Mouse (Mus musculus): ENCODE measurements around the gene Xrcc6.
"Not testable (repeated sequence)": the region's sequence is repeated elsewhere in the genome, so short reads cannot be mapped to it uniquely, and the experiment has no call there.

Xrcc6 gene

DNA sequence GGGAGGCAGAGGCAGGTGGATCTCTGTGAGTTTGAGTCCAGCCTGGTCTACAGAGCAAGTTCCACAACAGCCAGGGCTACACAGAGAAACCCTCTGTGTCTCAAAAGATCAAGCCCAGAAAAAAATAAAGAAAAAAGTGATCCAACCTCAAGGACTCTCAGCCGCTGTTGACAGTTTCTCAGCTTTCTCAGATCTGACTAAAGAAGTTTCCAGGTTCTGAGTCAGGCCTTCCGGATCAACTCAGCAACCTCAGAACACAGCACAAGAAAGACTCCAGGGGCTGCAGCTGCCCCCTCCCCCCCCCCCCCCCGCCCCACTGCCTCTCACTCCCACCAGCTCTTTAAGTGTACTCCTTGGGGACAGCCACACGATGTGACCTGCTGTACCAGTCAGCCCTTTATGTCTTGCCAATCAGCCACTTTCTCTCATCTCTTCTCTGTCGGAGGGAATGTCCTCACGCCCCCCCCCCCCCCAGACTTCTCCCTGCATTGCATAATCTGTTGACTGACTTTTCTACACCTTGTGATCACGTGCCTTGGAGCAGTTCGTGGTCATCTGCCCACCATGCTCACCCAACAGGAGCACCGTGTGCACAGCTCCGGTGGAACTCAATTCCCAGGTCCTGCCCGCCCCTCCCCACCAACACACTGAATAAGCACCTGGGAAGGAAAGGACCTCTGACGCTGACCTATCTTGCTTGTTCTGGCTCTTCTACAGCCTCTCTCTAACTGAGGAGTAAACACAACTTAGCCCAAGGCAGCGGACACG lies 21.4 kb upstream of the Xrcc6 start:
- no peak for DNase-seq (ENCODE audit: low spot score)

DNA sequence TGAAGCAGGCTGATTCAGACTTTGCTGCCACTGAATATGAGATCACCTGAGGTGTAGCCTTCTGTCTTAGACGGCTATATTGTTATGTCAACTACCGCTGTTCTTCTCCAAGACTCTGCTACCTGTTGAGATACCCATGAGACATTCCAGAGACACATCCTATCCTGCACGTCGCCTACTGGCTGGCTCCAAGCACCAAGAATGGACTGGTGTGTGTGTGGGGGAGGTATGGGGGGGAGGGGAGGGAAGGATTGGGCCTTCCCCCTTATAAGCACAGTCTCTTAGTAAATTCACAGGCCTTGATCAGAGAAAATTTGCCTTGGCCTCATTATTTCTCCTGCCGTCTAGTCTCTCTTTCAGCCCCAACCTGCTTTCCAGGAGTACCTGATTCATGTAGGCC lies 19.8 kb upstream of the Xrcc6 start:
- DNase-seq (ENCODE audit: low spot score) = no peak

DNA sequence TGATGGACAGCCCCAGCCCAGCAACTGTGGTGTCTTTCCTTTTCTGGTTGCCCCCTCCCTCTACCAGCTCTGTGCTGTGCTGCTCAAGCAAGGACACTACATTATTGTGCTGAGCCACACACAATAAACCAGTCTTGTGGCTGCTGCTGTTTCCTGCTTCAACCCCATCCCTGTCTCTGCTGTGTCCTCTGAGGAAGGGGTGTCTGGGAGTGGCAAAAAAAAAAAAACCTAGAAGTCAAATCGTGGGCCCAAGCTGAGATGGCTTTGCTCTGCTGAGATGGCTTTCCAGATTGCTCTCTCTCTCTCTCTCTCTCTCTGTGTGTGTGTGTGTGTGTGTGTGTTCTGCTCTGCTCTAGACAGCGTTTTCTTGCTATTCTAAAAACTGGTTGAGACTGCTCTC lies 19.2 kb upstream of the Xrcc6 start:
- no peak for DNase-seq (ENCODE audit: low spot score)

DNA sequence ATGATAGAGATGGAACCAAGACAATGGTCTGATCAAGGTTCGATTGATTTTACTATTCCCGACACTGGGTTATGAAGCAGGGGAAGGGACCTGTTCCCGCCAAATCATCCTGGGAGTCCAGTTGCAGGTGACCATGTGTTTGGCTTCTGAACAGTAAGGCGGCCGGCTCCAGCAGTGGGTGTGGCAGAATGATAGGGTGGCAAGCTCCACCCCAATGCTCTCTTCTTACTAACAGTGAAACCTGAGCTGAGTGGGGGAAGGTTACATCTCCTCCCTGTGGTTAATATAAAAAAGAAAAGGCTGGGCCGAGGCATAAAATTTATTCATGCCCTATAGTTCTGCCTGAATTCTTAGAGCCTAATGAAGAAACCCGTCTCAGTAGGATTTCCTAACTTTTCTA lies 18.5 kb upstream of the Xrcc6 start:
- no peak for DNase-seq (ENCODE audit: low spot score)

DNA sequence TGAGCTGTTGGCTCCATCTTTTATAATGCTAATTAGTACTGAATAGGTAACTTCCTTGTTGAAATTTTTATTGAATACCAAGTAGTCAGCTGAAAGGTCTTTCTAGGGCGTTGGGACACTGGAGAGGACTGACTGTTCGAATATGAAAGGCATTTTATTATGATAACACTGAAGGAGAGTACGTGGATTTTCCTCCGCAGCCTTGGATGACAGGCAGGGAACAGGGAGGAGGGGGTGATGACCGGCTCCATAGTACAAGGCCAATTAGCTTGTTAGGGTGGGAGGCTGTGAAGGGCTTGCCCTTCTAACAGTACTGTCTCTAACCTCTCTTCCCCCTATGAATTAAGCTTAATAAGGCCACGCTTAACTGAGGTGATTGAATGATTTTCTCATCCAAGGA lies 18.0 kb upstream of the Xrcc6 start:
- not testable (repeated sequence) for DNase-seq (ENCODE audit: low spot score)

DNA sequence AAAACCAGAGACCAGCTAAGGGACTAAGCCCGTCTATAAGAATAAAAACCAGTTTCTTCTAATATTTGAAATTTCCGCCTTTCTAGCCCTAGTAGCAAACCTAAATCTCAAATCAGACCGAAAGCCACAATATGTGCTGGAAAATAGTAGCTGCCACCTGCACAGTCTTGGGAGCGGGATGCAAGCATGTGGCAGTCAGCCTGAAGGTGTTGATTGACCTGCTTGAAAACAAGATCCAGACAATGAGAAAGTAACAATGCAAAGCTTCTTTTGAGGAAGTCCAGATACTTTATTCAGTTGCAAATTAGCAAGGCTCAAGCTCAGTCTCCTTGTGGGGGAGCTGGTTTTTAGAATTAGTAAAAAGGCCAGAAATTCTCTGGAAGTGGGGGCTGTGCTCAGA lies 17.1 kb upstream of the Xrcc6 start:
- DNase-seq (ENCODE audit: low spot score) = not testable (repeated sequence)

DNA sequence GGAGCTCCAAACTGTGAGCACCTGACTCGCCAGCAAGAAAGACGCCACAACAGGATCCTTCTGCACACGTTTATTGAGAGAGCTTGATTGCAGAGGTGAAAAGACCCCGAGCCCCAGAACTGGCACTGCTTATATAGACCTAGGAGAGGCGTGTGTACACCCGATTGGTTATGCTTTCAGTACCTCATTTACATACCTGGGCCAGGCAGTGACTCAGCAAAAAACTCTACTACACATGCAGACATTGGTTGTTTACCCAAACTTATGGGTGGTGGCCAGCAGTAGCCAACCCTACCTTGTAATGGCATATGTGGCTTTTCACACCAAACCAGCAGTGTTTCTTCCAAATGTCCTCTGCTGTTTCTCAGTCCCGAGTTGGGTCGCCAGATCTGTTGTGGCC lies 12.5 kb upstream of the Xrcc6 start:
- DNase-seq (ENCODE audit: low spot score) = not testable (repeated sequence)

DNA sequence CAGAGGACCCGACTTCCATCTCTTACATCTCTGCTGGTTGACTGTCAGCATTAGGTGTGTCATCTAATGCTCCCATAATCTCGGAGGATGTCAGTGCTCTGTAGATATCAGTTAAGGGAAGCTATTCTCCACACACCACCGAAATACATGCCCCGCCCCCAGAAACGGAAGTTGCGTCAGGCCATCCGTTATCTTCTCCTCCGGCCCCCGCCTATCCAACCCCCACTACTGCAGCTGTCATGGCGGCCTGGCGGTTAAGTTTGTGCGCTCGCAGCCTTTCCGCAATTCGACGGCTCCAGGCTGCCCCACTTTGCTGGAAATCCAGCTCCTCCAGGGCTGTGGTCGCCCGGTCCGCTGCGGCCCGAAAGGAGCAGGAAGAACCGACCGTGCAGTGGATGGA lies 7.3 kb upstream of the Xrcc6 start, which contains the start of gene 1700029P11Rik:
1700029P11Rik (plus strand) TSS at position 220 of the 400 bp plus-strand sequence.
- DNase-seq (ENCODE audit: low spot score) = no peak

DNA sequence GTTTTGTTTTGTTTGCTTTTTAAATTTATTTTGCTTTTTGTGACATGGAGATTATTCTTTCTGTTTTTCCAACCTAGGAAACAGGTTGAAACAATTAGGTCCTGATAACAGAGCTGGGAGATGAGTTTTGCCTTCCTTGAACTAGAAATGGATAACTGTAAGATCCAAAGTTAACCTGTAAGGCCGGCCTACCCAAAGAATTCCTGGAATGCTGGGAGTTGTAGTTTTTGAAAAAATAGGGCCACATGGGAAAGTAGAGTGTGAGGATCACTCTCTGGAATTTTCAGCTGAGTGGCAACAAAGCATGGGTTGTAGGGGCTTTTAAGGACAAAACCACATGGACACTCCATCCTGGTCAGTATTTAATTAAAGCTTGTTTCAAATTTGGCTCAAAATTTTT lies 5.5 kb upstream of the Xrcc6 start:
- DNase-seq (ENCODE audit: low spot score) = no peak

DNA sequence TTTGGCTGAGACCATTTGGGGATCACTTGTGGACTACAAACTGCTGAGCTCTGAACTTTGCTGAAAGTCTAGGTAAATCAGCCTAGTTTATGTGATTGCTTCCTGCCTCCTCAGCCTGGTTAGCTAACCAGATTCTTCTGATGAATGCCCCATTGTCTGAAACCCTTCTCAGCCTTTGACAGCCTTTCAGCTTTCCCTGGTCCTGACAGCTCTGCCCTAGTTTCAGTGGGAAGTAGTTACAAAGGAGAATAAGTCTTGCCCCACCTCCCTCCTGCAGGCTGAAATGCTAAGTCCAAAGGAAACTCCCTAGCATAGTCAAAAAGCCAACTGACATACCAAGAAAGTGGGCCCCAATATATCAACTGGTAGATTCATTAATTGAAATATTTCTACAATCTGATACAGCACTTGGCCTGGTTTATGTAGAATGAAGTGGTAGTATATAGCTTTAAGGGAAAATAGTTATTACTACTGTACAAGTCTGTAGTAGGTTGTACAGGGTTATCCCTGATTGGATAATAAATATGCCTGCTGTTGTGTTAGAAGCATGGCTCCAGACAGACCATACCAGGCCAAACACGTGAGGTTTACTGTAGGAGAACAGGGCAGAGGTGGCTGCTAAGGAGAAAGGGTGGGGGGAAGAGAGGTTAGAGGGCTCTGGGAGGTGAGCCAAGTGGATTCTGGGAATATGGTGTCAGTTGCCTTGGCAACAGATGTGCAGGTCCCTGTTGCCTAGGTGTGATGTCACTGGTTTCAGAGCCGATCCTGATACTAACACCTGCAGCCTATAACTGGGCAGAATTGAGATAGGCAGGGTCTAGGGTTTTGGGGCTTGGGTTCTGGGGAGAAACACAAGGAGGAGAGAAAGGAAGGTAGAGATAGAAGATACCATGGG lies 2.1 kb upstream of the Xrcc6 start:
- DNase-seq (ENCODE audit: low spot score) = no peak

DNA sequence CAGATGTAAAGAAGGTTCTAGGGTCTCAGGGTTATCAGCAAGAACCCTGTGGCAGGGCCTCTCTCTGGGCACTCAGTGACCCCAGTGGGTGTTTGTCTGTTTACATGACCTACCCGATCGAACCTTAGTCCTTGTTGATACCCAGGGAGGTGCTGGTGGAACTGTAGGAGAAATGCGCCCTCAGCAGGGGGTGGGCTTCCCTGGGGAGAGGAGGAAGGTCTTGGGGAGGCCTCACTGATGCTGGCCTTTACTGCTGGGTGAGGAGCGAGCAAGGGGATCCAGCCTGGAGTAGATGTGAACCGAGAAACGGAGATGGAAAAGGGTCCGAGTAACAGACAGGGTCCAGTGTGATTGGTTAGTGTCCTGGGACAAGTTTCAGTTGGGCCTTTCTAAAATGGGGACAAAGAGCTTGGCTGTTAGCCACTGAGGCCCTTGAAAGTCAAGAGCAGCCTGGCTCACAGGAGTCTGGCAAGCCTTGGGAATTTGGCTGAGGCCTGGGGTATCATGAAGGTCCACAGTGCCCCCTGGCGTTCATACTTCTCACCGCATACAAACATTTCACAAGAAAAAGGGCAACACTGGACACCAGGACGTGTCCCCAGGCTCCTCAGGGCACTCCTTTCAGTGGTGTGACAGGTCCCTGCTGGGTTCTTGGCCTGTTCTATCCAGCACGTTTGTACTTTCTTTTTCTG lies 1.9 kb downstream of the Xrcc6 start:
- DNase-seq (ENCODE audit: low spot score) = peak; percentile 79

DNA sequence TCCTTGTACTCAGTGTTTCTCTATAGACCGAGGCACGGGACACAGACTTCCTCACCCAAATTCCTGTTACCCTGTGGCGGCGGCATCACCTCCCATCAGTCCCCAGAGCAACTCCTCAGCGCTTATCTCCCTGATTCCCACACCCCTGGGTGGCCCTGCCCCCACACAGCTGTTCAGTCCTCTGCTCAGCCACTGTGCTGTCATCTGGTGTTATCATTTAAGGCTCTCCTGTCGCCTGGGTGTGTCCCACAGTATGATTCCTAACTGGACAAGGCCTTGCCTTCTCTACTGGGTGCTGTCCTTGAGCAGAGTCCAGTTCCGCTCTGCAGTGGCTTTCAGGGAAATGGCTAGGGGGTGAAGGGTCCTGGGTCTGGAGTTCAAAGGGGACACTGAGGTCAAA lies 2.9 kb downstream of the Xrcc6 start:
- DNase-seq (ENCODE audit: low spot score) = no peak

DNA sequence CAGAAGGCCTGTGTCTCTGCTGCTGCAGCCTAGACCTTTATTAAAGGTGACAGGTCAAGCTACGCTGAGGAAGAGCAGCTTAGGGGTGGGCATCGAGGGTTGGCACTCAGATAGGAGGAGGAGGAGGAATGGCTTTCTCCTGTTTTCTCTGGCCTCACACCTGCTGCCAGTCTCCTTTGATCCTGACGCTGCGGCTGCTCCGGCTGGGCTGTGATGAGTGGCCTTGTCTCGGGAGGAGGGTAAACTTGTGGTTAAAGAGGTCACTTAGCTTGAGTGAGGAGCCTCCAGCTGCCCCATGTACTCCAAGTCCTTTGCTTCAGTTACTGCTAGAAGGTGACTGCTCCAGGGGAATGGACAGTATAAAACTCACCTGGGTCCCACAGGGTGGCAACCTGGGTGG lies 6.4 kb downstream of the Xrcc6 start:
- DNase-seq (ENCODE audit: low spot score) = no peak

DNA sequence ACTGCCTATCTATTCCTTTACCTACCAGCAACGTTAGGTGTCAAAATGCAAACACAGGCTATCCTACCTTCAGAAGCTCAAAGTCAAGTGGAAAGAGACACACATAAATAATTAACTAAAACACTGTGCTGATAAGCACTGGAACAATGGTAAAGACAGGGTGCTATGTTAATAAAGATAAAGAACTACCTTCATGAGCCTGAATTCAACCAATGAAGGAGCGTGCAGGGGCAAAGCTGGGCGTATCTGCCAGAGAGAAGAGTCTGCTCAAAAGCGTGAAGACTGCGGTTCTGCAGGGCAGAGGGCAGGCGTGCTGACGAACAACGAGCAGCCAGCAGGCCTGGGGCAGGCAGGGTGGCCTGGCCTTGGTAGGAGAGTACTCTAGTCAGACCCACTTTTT lies 16.6 kb downstream of the Xrcc6 start:
- DNase-seq (ENCODE audit: low spot score) = no peak

DNA sequence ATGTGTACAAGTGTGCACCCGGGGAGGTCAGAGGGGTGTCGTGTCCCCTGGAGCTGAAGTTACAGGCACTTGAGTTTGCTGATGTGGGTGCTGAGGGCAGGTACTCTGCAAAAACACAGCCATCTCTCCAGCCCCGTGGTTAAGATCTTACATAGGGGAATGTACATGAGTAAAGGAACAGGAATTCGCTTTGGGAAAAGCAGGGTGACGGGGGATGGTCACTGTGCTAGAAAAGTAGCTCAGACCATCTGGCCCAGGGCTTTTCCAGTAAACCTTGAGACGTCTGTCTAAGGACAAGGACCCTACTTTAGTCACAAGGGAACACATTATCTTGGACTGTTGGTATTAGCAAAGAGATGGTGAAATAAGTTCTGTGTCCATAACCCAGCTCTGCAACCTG lies 24.3 kb downstream of the Xrcc6 start:
- DNase-seq (ENCODE audit: low spot score) = no peak

DNA sequence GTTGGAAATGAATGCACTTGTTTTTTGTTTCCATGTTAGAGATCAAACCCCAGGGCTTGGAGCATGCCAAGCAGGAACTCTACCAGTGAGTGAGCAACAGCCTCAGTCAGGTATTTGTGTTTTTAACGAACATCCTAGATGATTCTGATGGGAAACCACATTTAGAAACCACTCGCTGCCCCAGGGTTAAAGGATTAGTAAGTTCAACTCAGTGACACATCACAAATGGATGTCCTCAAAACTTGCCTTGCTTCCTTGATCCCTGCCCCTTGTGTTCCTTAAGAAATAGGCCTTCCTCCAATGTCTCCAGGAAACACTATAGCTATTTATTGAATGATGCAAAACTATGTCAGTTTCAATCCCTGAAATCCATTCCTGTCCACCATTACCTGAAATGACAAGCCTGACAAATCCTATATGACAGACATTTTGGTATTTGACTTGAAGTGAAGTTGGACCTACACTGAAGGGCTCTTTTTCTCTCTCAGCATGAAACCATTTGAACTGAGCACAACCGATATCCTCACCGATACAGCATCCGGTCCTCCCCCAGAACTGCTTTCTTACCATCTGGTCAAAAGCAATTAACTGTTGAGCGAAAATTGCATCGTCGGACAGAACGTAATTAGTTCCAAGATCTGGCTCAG lies 27.2 kb downstream of the Xrcc6 start:
- DNase-seq (ENCODE audit: low spot score) = no peak

DNA sequence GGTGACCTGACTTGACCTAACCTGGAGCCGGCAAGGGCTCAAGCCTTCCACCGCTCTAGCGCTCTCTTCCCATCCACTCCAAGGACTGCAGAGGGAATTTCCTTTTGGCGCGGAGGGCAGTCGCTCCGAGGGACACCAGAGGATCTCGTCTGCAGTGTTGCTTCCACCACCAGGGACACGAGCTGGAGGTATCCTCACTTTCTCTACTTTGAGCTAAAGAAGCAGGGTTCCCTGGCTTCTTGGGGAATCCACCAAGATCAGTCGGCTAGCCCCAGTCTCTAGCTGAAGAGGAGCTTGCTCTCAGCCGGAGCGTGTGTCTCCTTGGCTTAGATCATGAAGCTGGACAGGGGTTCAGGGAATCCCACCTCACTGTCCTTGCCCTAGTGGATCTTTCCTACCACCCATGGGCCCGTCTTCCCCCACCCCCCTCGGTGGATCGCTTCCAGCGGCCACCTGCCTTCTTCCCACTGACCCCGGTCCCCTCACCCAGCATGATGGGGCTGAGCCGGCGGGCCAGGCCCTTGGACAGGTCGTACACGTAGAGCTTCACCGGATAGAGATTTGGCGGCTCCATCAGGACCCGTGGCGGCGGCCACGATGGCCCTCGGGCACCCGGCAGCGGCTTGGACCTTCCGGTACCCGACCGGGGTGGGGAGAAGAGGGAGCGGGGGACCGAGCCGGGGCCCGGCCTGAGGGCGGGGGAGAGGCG lies 27.9 kb downstream of the Xrcc6 start:
- peak; percentile 11 for DNase-seq (ENCODE audit: low spot score)

DNA sequence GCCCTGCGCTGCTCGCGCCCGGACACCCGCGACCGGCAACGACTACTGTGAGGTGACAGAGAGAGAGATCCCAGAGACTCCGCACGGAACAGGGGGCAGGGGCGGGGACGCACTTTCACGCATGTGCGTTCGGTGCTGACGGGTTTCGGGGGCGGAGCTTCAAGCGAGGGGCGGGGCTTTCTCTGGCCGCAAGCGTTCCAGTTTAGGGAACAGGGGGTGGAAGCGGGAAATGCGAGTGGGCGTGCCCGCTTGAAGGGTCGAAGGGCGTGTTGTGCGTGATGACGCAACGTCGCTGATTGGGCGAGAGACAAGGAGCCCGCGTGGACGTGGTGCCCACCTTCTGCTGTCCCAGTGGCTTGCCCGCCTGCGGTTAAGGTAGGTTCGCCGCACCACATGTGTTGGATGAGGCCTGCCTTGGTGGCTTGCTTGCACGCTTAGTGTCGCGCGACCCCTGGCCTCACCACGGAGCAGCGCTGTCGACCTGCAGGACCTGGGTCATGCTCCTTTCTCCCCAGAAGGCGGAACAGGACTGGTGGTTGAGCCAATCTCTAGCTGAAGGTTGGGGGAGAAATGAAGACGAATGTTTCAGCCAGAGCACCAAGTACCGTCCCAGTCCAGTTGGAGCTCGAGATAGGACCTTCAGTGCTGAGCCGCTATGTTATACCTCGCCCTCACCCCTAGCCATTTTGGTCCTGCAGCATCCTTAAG lies 28.6 kb downstream of the Xrcc6 start:
- peak; percentile 98 for DNase-seq (ENCODE audit: low spot score)

DNA sequence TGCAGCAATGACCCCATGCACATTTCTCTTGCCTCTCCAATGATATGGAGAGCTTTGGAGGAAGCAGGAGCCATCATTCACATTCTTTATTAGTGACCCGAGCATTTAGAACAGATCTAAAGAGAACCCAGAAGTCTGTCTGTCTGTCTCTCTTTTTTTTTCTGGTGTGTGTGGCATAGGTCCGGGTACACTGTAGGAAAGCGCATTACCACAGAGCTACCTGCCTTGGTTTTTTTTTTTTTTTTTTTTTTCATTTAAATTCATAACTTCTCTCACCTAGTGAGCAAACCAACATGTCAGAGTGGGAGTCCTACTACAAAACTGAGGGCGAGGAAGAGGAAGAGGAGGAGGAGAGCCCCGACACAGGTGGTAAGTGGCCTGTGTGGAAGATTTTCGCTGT lies 29.2 kb downstream of the Xrcc6 start:
- DNase-seq (ENCODE audit: low spot score) = no peak

DNA sequence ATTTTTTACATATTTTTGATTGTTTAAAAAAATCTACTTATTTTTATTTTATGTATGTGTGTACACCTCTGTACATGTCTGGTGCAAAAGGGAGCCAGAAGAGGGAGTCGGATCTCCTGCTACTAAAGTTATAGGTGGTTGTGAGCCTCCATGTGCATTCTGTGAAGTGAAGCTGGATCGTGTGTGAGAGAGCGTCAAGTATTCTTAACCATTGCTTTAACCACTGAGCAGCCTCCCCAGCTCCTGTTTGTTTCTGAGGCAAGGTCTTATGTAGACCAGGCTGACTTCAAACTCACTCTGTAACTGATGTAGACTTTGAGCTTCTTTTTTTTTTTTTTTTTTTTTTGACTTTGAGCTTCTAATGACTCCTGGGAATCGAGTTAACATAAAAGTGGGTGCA lies 29.8 kb downstream of the Xrcc6 start:
- no peak for DNase-seq (ENCODE audit: low spot score)

DNA sequence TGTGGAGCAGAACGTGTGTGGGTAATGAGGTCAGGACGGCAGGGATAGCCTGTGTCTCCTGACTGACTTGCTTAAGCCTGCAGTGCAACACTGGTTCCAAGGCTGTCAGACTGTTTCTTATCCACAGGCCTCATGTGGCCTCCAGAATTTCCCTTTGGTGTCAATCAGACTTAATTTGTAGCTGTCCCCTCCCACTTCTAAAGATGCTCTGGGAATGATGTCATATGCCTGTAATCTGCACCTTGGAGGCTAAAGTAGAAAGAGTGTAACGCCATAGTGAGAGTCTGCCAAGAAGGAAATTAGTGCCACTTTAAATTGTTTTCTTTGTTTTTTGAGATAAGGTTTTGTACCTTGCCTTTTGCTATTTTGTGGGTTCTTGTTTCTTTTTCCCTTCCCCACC lies 31.7 kb downstream of the Xrcc6 start:
- DNase-seq (ENCODE audit: low spot score) = no peak

Measured in ovary, postnatal 10 days (tissue).